Mouse (Mus musculus) T-helper 17 cell (primary cell): ENCODE results near the gene Gm20821.
"Not testable (repeated sequence)": the region's sequence is repeated elsewhere in the genome, so short reads cannot be mapped to it uniquely, and the experiment has no call there.

ENCODE experiments used
- in situ Hi-C, 2 experiments: fragments of 300-600 bp; cut with MboI, MseI; formaldehyde crosslinking; loops; 1 replicate in 1 of 2; 2 replicates in 1 of 2; pipeline ENCODE4 v1.15.1; 2025; ENCODE audit warnings: high pct_unique_total_duplicates in 2 of 2

Gene Gm20821

GRCm38 (mm10) chrY:9781504-9781903 is at the start of gene Gm20821:
Gene Gm20821 (plus strand): TSS chrY:9781804.
- in situ Hi-C loops: not testable (repeated sequence)
